Mouse (Mus musculus): Measurements from ENCODE around the gene Focad. TPM values are rescaled to one million over a fixed set of nuclear protein-coding genes. Genes with fewer than 3 reads are reported as not detected.
A peak's percentile ranks its signal among the peaks of the same experiment; 100 is the strongest.
"Not testable (repeated sequence)": the region's sequence is repeated elsewhere in the genome, so short reads cannot be mapped to it uniquely, and the experiment has no call there.

Gene Focad
- total RNA-seq, 4 experiments from 2014 or later: 15.3 to 22.0 (median 18.6) TPM

GRCm38 (mm10) chr4:88390596-88390995 is 296.2 kb downstream of the Focad start:
- not testable (repeated sequence) for DNase-seq (ENCODE audit: low spot score)

GRCm38 (mm10) chr4:88395717-88396116 is 301.3 kb downstream of the Focad start:
- no peak for DNase-seq (ENCODE audit: low spot score)

GRCm38 (mm10) chr4:88396995-88397521 is 302.6 kb downstream of the Focad start:
- DNase-seq (ENCODE audit: low spot score): no peak

GRCm38 (mm10) chr4:88400302-88400991 is 306.0 kb downstream of the Focad start:
- DNase-seq (ENCODE audit: low spot score): no peak

GRCm38 (mm10) chr4:88400992-88401313 is 306.5 kb downstream of the Focad start:
- no peak for DNase-seq (ENCODE audit: low spot score)

- DNase-seq (ENCODE audit: low spot score): no peak
These were observed 308.5 kb downstream of the Focad start for GRCm38 (mm10) chr4:88402884-88403283.

- no peak for DNase-seq (ENCODE audit: low spot score)
These were observed 312.7 kb downstream of the Focad start for GRCm38 (mm10) chr4:88406887-88407696.

GRCm38 (mm10) chr4:88409279-88409678 is 314.9 kb downstream of the Focad start:
- no peak for DNase-seq (ENCODE audit: low spot score)

GRCm38 (mm10) chr4:88412331-88412730 is 317.9 kb downstream of the Focad start:
- no peak for DNase-seq (ENCODE audit: low spot score)

- DNase-seq (ENCODE audit: low spot score): no peak
These were observed 320.6 kb downstream of the Focad start for GRCm38 (mm10) chr4:88415017-88415416.

GRCm38 (mm10) chr4:88419378-88419777 is 324.9 kb downstream of the Focad start:
- no peak for DNase-seq (ENCODE audit: low spot score)

GRCm38 (mm10) chr4:88424563-88424962 is 330.1 kb downstream of the Focad start:
- no peak for DNase-seq (ENCODE audit: low spot score)

- DNase-seq (ENCODE audit: low spot score): no peak
These were observed 333.3 kb downstream of the Focad start for GRCm38 (mm10) chr4:88427630-88428239.

- DNase-seq (ENCODE audit: low spot score): no peak
These were observed 338.1 kb downstream of the Focad start for GRCm38 (mm10) chr4:88432412-88433024.

- no peak for DNase-seq (ENCODE audit: low spot score)
These were observed 342.2 kb downstream of the Focad start for GRCm38 (mm10) chr4:88436593-88437165.

GRCm38 (mm10) chr4:88437166-88437565 is 342.7 kb downstream of the Focad start:
- no peak for DNase-seq (ENCODE audit: low spot score)

GRCm38 (mm10) chr4:88437917-88438316 is 343.5 kb downstream of the Focad start:
- DNase-seq (ENCODE audit: low spot score): no peak

GRCm38 (mm10) chr4:88438326-88438989 is 344.0 kb downstream of the Focad start, which contains the start of gene Hacd4:
Gene Hacd4 (minus strand): TSS chr4:88438928.
- peak; percentile 69 for DNase-seq (ENCODE audit: low spot score)

- DNase-seq (ENCODE audit: low spot score): no peak
These were observed 344.5 kb downstream of the Focad start for GRCm38 (mm10) chr4:88438990-88439329.

- peak; percentile 20 for DNase-seq (ENCODE audit: low spot score)
These were observed 345.3 kb downstream of the Focad start for GRCm38 (mm10) chr4:88439669-88440123.

GRCm38 (mm10) chr4:88440814-88441213 is 346.4 kb downstream of the Focad start:
- DNase-seq (ENCODE audit: low spot score): no peak
